Mouse (Mus musculus) layer of hippocampus, postnatal 10 days (tissue): ENCODE results near the gene Vmn1r231. TPM values are rescaled to one million over a fixed set of nuclear protein-coding genes. Genes with fewer than 3 reads are reported as not detected.
A peak's percentile ranks its signal among the peaks of the same experiment; 100 is the strongest.

Experiments used
- DNase-seq, 2 experiments: peaks; one replicate each; pipeline ENCODE4 v3.0.0; 2021; ENCODE audit warnings: low spot score in 2 of 2
- long read RNA-seq: library from polyadenylated mRNA; stranded (forward); transcript quantifications from one replicate; pipeline ENCODE4 v2.0.0, GENCODE M21; 2023
- total RNA-seq, 2 experiments: library from RNA; stranded (reverse); gene quantifications; 2 replicates each; pipeline ENCODE4 v1.2.3; 2021

The Vmn1r231 gene
- total RNA-seq, result not detected
- long read RNA-seq, result 0 reads

GRCm38 (mm10) chr17:20904991-20905390, at the start of gene Vmn1r231:
Vmn1r231 (minus strand) TSS chr17:20905091.
- DNase-seq, result no peak

DNA sequence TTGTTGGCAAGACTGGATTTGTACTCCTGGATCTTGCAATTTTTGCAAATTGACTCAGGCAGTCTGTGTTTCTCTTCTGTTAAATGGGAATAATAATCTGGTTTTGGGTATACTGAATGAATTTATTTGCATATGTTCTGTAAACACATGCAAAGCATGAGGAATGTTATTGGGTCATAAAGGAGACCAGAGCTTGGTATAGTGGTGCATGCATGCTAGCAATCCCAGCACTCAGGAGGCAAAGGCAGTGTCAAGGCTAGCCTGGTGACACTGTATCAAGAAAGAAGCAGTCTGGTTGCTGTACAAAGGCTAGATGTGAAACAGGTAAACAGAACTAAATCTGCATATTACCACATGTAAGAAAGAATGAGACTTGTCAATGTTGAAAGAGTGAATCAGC, 41.7 kb upstream of the Vmn1r231 start:
- DNase-seq, result no peak

- peak; percentile 16 to 23 for DNase-seq
These were observed 41.2 kb upstream of the Vmn1r231 start for GRCm38 (mm10) chr17:20946026-20946565.

DNA sequence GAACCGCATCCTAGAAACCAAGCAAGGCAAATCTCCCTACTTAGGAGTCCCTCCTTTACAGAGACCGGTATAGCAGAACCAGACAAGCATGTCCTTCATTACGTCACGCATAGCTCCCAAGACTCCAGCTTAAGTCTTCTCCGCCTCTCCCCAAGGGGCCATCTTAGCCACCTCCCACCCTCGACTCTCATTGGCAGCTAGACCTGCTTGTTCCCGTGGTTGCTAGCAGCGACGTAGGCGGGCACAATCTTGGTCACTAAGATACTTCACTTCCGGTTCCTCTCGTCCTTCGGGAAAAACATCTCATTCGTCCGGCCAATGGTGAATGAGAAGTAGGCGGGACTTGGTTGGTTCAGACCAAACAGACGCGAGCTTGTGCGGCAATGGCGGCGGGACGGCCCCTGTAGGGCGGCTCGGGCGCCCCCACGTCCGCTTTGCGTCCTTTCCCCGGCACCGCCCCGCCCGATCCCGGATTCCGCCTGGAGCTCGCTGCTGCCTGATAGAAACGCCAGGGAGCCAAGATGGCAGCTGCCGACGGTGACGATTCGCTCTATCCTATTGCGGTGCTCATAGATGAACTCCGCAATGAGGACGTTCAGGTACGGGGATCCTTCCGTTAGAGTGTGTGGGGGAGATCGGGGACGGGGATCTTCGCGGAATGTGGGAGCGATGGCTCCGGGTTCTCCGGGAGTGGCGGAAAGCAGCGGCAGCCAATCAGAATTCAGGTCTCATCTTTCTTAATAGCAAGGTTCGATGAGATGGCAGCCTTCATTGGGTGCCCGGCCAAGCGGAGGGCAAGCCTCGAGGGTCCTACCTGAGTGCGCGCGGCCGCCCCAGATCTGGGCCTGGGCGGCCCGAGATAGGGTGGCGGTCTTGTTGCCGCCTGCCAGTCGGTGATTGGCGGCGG, 40.3 kb upstream of the Vmn1r231 start, which contains the start of gene Ppp2r1a:
Gene Ppp2r1a (plus strand): TSS at position 327 of the 907 bp plus-strand sequence.
- DNase-seq, result peak; percentile 99

DNA sequence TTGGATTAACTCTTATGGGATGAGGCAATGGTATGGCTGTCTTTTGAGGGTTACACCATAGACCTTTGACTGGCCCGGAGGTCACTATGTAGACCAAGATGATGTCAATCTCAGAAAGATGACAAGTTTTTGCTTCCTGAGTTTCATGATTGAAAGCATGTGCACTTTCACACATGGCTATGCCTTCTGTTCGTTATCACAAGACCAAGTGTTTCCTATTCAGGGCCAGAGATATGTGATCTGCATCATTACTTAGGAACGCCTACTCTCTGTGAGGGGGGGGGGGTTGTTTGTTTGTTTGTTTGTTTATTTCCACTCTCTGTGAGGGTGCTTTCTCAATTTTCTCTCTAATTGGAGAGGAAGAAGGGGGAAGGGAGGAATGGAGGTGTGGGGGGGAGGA, 39.3 kb upstream of the Vmn1r231 start:
- no peak for DNase-seq

- DNase-seq, result no peak
These were observed 14.7 kb upstream of the Vmn1r231 start, which contains the start of gene Vmn1r232 for GRCm38 (mm10) chr17:20919614-20920013. Vmn1r232 (minus strand) TSS chr17:20919714.

DNA sequence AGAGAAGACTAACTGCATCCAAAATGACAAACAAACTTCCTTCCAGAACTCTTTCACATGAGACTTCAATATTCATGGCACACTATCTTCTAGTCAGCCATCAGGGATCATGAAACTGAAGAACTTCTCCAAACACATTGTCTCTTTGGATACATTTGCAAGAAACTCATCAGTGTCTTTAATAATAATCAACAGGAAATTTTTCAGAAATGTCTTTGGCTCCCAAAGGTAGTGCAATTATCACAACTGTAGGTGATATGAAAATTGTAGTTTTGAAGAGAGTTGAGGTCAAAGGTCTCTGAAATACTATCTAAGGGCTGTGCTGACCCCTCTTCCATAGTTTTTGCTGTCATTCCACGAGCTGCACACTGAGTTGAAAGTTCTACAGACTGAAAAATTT, 64.7 kb downstream of the Vmn1r231 start, which contains the start of gene Vmn1r230:
Gene Vmn1r230 (plus strand): TSS at position 301 of the 400 bp plus-strand sequence.
- DNase-seq, result no peak

Other genes with a start within 250 kb of the Vmn1r231 start
- gene Vmn1r226, start 222.2 kb downstream of the Vmn1r231 start, total RNA-seq, result not detected
- not detected for gene Vmn1r227, start 175.2 kb downstream of the Vmn1r231 start, total RNA-seq
- gene Vmn1r228, start 118.9 kb downstream of the Vmn1r231 start, total RNA-seq, result not detected
- under 1 TPM; 0.07 to 0.09 TPM for gene Vmn1r229, start 93.5 kb downstream of the Vmn1r231 start, total RNA-seq
- not detected for gene Vmn1r230, start 64.6 kb downstream of the Vmn1r231 start, total RNA-seq
- not detected for gene Vmn1r232, start 14.6 kb upstream of the Vmn1r231 start, total RNA-seq
- gene Ppp2r1a, start 40.2 kb upstream of the Vmn1r231 start, total RNA-seq, result 100 to 1,000 TPM; 774 to 805 TPM
- not detected for gene Vmn1r233, start 91.4 kb upstream of the Vmn1r231 start, total RNA-seq
- 10 to 100 TPM; 24.8 to 27.2 TPM for gene Zfp160, start 103.8 kb upstream of the Vmn1r231 start, total RNA-seq